Mouse (Mus musculus): ENCODE data around the gene Elovl6. TPM values are rescaled to one million over a fixed set of nuclear protein-coding genes. Genes with fewer than 3 reads are reported as not detected.

The Elovl6 gene
- polyA plus RNA-seq, 1 experiment from 2014 or later: 34.2 TPM

GRCm38 (mm10) chr3:129631857-129632256 lies 99.7 kb downstream of the Elovl6 start:
- Histone ChIP-seq H3K27ac (no peak overlapping the region), H3K9ac (ENCODE audit: low read depth, low read length) (no peak overlapping the region), H3K9me3 (replicated peaks; ENCODE audit: low read length) (no peaks in the 10 kb centered on the region), H3K36me3 (ENCODE audit: insufficient read depth, low read length) (peaks cover 16% of the 10 kb centered on the region; the same call in 1 of the 2 replicates), H3K4me1 (replicated peaks; ENCODE audit: insufficient read depth, low read length) (no peaks in the 10 kb centered on the region), H3K4me3 (replicated peaks; ENCODE audit: low read depth, low read length) (no peak overlapping the region), H3K4me2 (ENCODE audit: low read length) (no peak overlapping the region), H3K27me3 (ENCODE audit: insufficient read depth, low read length) (no peaks in the 10 kb centered on the region)
- 94% methylated on average over 5 of the region's 5 CpGs for WGBS
- ATAC-seq (replicated peaks; ENCODE audit: low FRiP score, low read depth) (no peak), DNase-seq (ENCODE audit: low spot score) (no peak)
- no peak for TF ChIP-seq CTCF (IDR thresholded peaks at IDR 0.05; ENCODE audit: low read depth)

- 46% methylated on average over 8 of the region's 8 CpGs for WGBS
Measured at GRCm38 (mm10) chr3:129633518-129633917, 101.4 kb downstream of the Elovl6 start.

DNA sequence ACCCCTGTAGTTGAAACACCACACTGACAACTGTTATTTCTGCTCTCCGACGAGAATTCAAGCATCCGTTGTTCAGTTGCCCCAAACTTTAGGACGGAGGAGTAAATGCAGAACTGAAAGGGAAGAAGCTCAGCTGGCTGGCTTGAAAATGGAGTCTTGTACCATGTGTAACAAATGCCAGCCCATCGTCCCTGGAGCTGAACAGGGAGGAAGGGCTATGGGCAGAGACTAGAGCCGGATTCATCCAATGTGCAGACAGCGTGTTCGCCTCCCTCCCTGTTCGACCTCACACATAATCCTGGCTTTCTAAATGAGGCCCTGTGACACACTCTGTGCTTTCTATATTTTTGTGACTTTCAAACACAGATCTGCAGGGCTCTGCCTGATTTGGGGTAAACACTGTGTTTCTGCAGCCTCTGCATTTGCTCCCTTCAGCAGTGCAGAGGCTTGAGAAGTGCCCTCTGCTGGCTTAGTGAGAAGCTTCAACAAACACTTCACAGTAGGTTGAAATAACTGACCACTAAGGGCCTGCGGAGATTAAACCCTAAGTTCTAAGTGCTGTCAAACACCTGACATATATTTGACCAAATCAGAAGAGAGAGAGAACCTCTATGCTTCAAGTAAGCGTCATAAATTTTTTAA lies 102.2 kb downstream of the Elovl6 start:
- ATAC-seq (replicated peaks; ENCODE audit: low FRiP score, low read depth): peak; percentile 54; the same call in 1 of the 2 replicates
- Histone ChIP-seq H3K27me3 (ENCODE audit: insufficient read depth, low read length) (no peaks in the 10 kb centered on the region), H3K4me1 (replicated peaks; ENCODE audit: insufficient read depth, low read length) (no peaks in the 10 kb centered on the region), H3K4me3 (replicated peaks; ENCODE audit: low read depth, low read length) (no peak overlapping the region), H3K4me2 (ENCODE audit: low read length) (no peak overlapping the region), H3K27ac (no peak overlapping the region), H3K36me3 (ENCODE audit: insufficient read depth, low read length) (0 out of 2 replicates have a peak, but pooled peaks cover 13% of the 10 kb centered on the region), H3K9me3 (replicated peaks; ENCODE audit: low read length) (no peaks in the 10 kb centered on the region), H3K9ac (ENCODE audit: low read depth, low read length) (no peak overlapping the region)
- peak; percentile 69 for DNase-seq (ENCODE audit: low spot score)
- TF ChIP-seq CTCF (IDR thresholded peaks at IDR 0.05; ENCODE audit: low read depth): peak; percentile 69
- 76% methylated on average over 11 of the region's 11 CpGs for WGBS

More at GRCm38 (mm10) chr3:129633518-129633917, 101.4 kb downstream of the Elovl6 start:
- H3K27me3 ChIP-seq (ENCODE audit: insufficient read depth, low read length): no peaks in the 10 kb centered on the region
- no peak for ATAC-seq (replicated peaks; ENCODE audit: low FRiP score, low read depth)
- no peak overlapping the region for H3K4me3 ChIP-seq (replicated peaks; ENCODE audit: low read depth, low read length)
- H3K36me3 ChIP-seq (ENCODE audit: insufficient read depth, low read length): peaks cover 17% of the 10 kb centered on the region; the same call in 1 of the 2 replicates
- no peak for TF ChIP-seq CTCF (IDR thresholded peaks at IDR 0.05; ENCODE audit: low read depth)
- H3K27ac ChIP-seq: no peak overlapping the region
- no peak for DNase-seq (ENCODE audit: low spot score)
- no peak overlapping the region for H3K9ac ChIP-seq (ENCODE audit: low read depth, low read length)
- H3K9me3 ChIP-seq (replicated peaks; ENCODE audit: low read length): no peaks in the 10 kb centered on the region
- no peak overlapping the region for H3K4me2 ChIP-seq (ENCODE audit: low read length)
- no peaks in the 10 kb centered on the region for H3K4me1 ChIP-seq (replicated peaks; ENCODE audit: insufficient read depth, low read length)

DNA sequence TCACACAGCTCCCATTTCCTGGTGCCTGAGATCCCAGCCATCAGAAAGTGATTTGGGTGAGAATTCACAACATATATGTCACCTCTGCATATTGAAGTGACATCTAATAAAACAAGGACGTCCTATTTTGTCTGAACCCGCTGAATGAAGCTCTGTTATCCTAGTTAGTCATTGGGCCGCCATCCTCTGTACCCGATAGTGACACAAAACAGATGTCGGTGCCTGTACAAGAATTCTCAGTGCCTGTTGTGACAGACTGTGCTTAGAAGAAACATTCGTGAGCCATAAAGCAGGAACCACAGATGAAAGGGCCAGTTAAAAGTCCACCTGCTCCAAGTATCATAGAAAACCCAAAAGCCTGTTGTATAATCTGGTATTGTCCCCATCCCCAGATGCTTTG lies 105.3 kb downstream of the Elovl6 start:
- no peaks in the 10 kb centered on the region for H3K4me1 ChIP-seq (replicated peaks; ENCODE audit: insufficient read depth, low read length)
- H3K36me3 ChIP-seq (ENCODE audit: insufficient read depth, low read length): 0 out of 2 replicates have a peak, but pooled peaks cover 7% of the 10 kb centered on the region
- no peak for DNase-seq (ENCODE audit: low spot score)
- WGBS: 80% methylated on average over 6 of the region's 6 CpGs
- no peak for TF ChIP-seq CTCF (IDR thresholded peaks at IDR 0.05; ENCODE audit: low read depth)
- no peaks in the 10 kb centered on the region for H3K9me3 ChIP-seq (replicated peaks; ENCODE audit: low read length)
- H3K4me3 ChIP-seq (replicated peaks; ENCODE audit: low read depth, low read length): no peak overlapping the region
- no peak overlapping the region for H3K27ac ChIP-seq
- no peaks in the 10 kb centered on the region for H3K27me3 ChIP-seq (ENCODE audit: insufficient read depth, low read length)
- no peak for ATAC-seq (replicated peaks; ENCODE audit: low FRiP score, low read depth)
- no peak overlapping the region for H3K4me2 ChIP-seq (ENCODE audit: low read length)
- H3K9ac ChIP-seq (ENCODE audit: low read depth, low read length): no peak overlapping the region

DNA sequence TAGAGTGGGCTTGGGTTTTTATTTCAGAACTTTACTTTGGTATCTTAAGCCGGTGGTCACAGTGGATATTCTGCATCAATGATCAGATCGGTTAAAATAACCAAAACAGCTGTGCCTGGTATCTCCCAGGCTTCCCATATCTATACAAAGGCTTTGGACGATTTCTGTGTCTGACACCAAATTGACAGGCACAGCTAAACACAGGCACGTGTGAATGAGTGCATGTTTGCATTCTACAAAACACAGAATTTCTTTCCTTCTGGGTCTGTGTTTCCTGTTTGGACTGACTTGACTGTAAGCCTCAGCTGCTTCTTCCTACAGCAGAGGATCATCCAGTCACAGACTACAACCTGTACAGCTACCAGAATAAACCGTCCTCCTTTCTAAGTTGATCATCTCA lies 107.5 kb downstream of the Elovl6 start:
- H3K4me3 ChIP-seq (replicated peaks; ENCODE audit: low read depth, low read length): no peak overlapping the region
- no peaks in the 10 kb centered on the region for H3K4me1 ChIP-seq (replicated peaks; ENCODE audit: insufficient read depth, low read length)
- no peak overlapping the region for H3K27ac ChIP-seq
- no peaks in the 10 kb centered on the region for H3K9me3 ChIP-seq (replicated peaks; ENCODE audit: low read length)
- H3K9ac ChIP-seq (ENCODE audit: low read depth, low read length): no peak overlapping the region
- 46% methylated on average over 5 of the region's 5 CpGs for WGBS
- H3K36me3 ChIP-seq (ENCODE audit: insufficient read depth, low read length): 0 out of 2 replicates have a peak, but pooled peaks cover 4% of the 10 kb centered on the region
- H3K4me2 ChIP-seq (ENCODE audit: low read length): no peak overlapping the region
- DNase-seq (ENCODE audit: low spot score): no peak
- no peak for TF ChIP-seq CTCF (IDR thresholded peaks at IDR 0.05; ENCODE audit: low read depth)
- no peak for ATAC-seq (replicated peaks; ENCODE audit: low FRiP score, low read depth)
- no peaks in the 10 kb centered on the region for H3K27me3 ChIP-seq (ENCODE audit: insufficient read depth, low read length)

DNA sequence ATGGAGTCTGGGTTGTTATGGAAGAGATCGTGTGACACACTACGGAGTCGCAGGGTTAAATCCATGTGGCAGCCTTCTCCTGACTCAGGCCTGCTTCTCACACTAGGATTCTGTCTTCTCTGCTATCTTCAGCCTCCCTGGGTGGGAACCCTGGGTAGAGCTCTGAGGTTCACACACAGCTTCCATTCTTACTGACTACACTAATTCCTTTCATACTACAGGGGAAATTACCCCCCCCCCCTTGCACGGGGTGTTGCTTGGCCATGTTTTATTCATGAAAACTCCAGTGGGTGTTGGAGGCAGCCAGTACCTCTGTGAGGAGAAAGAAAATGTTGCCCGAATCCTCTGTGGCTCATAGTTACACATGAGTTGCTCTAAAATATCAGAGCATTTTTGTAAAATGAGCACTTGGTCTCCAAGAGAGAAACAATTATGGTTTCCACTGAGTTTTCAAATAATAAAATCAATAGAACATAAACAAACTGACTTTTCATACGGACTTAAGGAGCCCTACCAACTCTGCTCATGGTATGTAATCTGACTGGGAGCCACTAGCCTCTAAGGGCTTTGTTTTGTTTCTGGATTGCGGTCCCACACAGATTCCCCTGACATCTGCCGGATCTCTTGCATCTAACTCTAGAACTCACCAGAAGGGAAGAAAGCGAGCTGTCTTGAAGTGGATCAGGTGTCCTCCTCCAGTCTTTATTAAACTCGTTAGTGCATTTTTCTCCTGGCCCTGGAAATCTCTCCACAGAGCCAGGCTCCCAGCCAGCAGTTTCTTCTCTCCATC lies 108.3 kb downstream of the Elovl6 start:
- no peak for TF ChIP-seq CTCF (IDR thresholded peaks at IDR 0.05; ENCODE audit: low read depth)
- H3K4me3 ChIP-seq (replicated peaks; ENCODE audit: low read depth, low read length): no peak overlapping the region
- 0 out of 2 replicates have a peak, but pooled peaks cover 4% of the 10 kb centered on the region for H3K36me3 ChIP-seq (ENCODE audit: insufficient read depth, low read length)
- H3K4me1 ChIP-seq (replicated peaks; ENCODE audit: insufficient read depth, low read length): peaks cover 3% of the 10 kb centered on the region; the same call in 1 of the 2 replicates
- ATAC-seq (replicated peaks; ENCODE audit: low FRiP score, low read depth) (no peak), DNase-seq (ENCODE audit: low spot score) (peak; percentile 39)
- H3K27me3 ChIP-seq (ENCODE audit: insufficient read depth, low read length): no peaks in the 10 kb centered on the region
- 58% methylated on average over 10 of the region's 10 CpGs for WGBS
- no peak overlapping the region for H3K27ac ChIP-seq
- H3K9ac ChIP-seq (ENCODE audit: low read depth, low read length): no peak overlapping the region
- no peak overlapping the region for H3K4me2 ChIP-seq (ENCODE audit: low read length)
- H3K9me3 ChIP-seq (replicated peaks; ENCODE audit: low read length): no peaks in the 10 kb centered on the region

Data from kidney, postnatal 0 days (tissue).